Mouse (Mus musculus) hindbrain, embryonic 12.5 days (tissue): Measurements from ENCODE around the gene Cdc20b. TPM values are rescaled to one million over a fixed set of nuclear protein-coding genes. Genes with fewer than 3 reads are reported as not detected.

ENCODE experiments used
- ATAC-seq: fragments of 200-750 bp; cut with Nextera tagmentation; 2 replicates; pipeline ENCODE4 v1.8.0; 2017; ENCODE audit warnings: moderate TSS enrichment; ENCODE audit not compliant: low FRiP score
- H3K27ac ChIP-seq: fragments of 300-500 bp; sonication (generic); 2 replicates; pipeline ENCODE4 v1.5.1; 2016; ENCODE audit warnings: mild to moderate bottlenecking
- H3K27me3 ChIP-seq: fragments of 300-500 bp; sonication (generic); 2 replicates; pipeline ENCODE4 v1.6.1; 2016; ENCODE audit warnings: mild to moderate bottlenecking
- H3K36me3 ChIP-seq: fragments of 300-500 bp; sonication (generic); 2 replicates; pipeline ENCODE4 v1.6.1; 2016; ENCODE audit warnings: mild to moderate bottlenecking
- H3K4me1 ChIP-seq: fragments of 300-500 bp; sonication (generic); 2 replicates; pipeline ENCODE4 v1.6.1; 2016
- H3K4me2 ChIP-seq: fragments of 300-500 bp; sonication (generic); replicated peaks from 2 replicates; pipeline ENCODE4 v1.6.1; 2016; ENCODE audit warnings: mild to moderate bottlenecking
- H3K4me3 ChIP-seq: fragments of 300-500 bp; sonication (generic); 2 replicates; pipeline ENCODE4 v1.5.1; 2016; ENCODE audit warnings: mild to moderate bottlenecking
- H3K9ac ChIP-seq: fragments of 300-500 bp; sonication (generic); 2 replicates; pipeline ENCODE4 v1.6.1; 2016; ENCODE audit warnings: mild to moderate bottlenecking, moderate library complexity
- H3K9me3 ChIP-seq: fragments of 300-500 bp; sonication (generic); replicated peaks from 2 replicates; pipeline ENCODE4 v1.6.1; 2016; ENCODE audit warnings: mild to moderate bottlenecking
- WGBS: fragments of 180-500 bp; shearing (Covaris S2); methylation state at CpG from one replicate; pipeline ENCODE4 v1.1.7; 2016; 5-methylcytosine and 5-hydroxymethylcytosine counted together
- polyA plus RNA-seq: library from polyadenylated mRNA; unstranded; fragments of >200 nt; fragmentation: Nextera tagmentation; extraction: Ambion mirVana; gene quantifications from 2 replicates; pipeline ENCODE4 v1.2.1, GENCODE M21; 2016

Gene Cdc20b
- polyA plus RNA-seq, result 0.68 and 2.1 TPM in 2 replicates

GRCm38 (mm10) chr13:113034950-113035421 lies at the start of gene Cdc20b:
Gene Cdc20b (plus strand): TSS chr13:113035111.
- ATAC-seq, result 0 out of 2 replicates have a peak, but pooled peaks have one; percentile 17
- peak within 1 kb of the TSS; percentile 98 for H3K4me2 ChIP-seq
- no peaks in the 10 kb centered on the region for H3K36me3 ChIP-seq
- no peaks in the 10 kb centered on the region for H3K9me3 ChIP-seq
- peaks cover 42% of the 10 kb centered on the region for H3K27me3 ChIP-seq
- peaks cover 19% of the 10 kb centered on the region for H3K4me1 ChIP-seq
- 0% methylated on average over 46 of the region's 46 CpGs for WGBS
- H3K9ac ChIP-seq, result peak within 1 kb of the TSS; percentile 59
- H3K4me3 ChIP-seq, result peak within 1 kb of the TSS; percentile 51
- H3K27ac ChIP-seq, result no peak within 1 kb of the TSS

GRCm38 (mm10) chr13:112985605-112986450 lies 49.1 kb upstream of the Cdc20b start:
- 3% methylated on average over 18 of the region's 18 CpGs for WGBS

GRCm38 (mm10) chr13:112986451-112986950 lies 48.4 kb upstream of the Cdc20b start:
- peak overlapping the region; percentile 84 for H3K4me2 ChIP-seq
- under 1% methylated on average over 17 of the region's 17 CpGs for WGBS
- peak overlapping the region; percentile 41; the same call in 1 of the 2 replicates for H3K4me3 ChIP-seq
- no peaks in the 10 kb centered on the region for H3K36me3 ChIP-seq
- H3K4me1 ChIP-seq, result peaks cover 38% of the 10 kb centered on the region
- ATAC-seq, result no peak
- no peaks in the 10 kb centered on the region for H3K9me3 ChIP-seq
- peaks cover 77% of the 10 kb centered on the region for H3K27me3 ChIP-seq
- H3K9ac ChIP-seq, result no peak overlapping the region
- no peak overlapping the region for H3K27ac ChIP-seq

More at GRCm38 (mm10) chr13:112985605-112986450, 49.1 kb upstream of the Cdc20b start:
- ATAC-seq, result peak; percentile 24; the same call in 1 of the 2 replicates
- Histone ChIP-seq H3K27ac (no peak overlapping the region), H3K9ac (no peak overlapping the region), H3K4me1 (peaks cover 38% of the 10 kb centered on the region), H3K9me3 (no peaks in the 10 kb centered on the region), H3K27me3 (peaks cover 72% of the 10 kb centered on the region), H3K36me3 (no peaks in the 10 kb centered on the region), H3K4me2 (peak overlapping the region; percentile 84), H3K4me3 (0 out of 2 replicates have a peak overlapping the region, but pooled peaks have one; percentile 41)

- Histone ChIP-seq H3K4me3 (peak within 1 kb of the TSS; percentile 41), H3K9ac (peak within 1 kb of the TSS; percentile 33), H3K27ac (no peak within 1 kb of the TSS), H3K36me3 (no peaks in the 10 kb centered on the region), H3K4me1 (peaks cover 38% of the 10 kb centered on the region), H3K9me3 (no peaks in the 10 kb centered on the region), H3K27me3 (peaks cover 81% of the 10 kb centered on the region), H3K4me2 (peak within 1 kb of the TSS; percentile 84)
- WGBS, result 1% methylated on average over 44 of the region's 47 CpGs
- ATAC-seq, result peak; percentile 94
Measured at GRCm38 (mm10) chr13:112987532-112987943, 47.4 kb upstream of the Cdc20b start, which contains the start of gene Ccno. Gene Ccno (plus strand): TSS chr13:112987802.

- H3K4me2 ChIP-seq, result peak overlapping the region; percentile 84
- H3K9ac ChIP-seq, result peak overlapping the region; percentile 33
- H3K27me3 ChIP-seq, result peaks cover 84% of the 10 kb centered on the region
- H3K9me3 ChIP-seq, result no peaks in the 10 kb centered on the region
- H3K27ac ChIP-seq, result no peak overlapping the region
- peak overlapping the region; percentile 41 for H3K4me3 ChIP-seq
- no peaks in the 10 kb centered on the region for H3K36me3 ChIP-seq
- whole genome bisulfite sequencing, result under 1% methylated on average over 39 of the region's 39 CpGs
- H3K4me1 ChIP-seq, result peaks cover 38% of the 10 kb centered on the region
- peak; percentile 64 for ATAC-seq
Measured at GRCm38 (mm10) chr13:112987991-112988390, 46.9 kb upstream of the Cdc20b start.

GRCm38 (mm10) chr13:112988866-112989265 lies 46.0 kb upstream of the Cdc20b start:
- ATAC-seq, result no peak
- under 1% methylated on average over 19 of the region's 19 CpGs for WGBS
- peak overlapping the region; percentile 84 for H3K4me2 ChIP-seq
- H3K9me3 ChIP-seq, result no peaks in the 10 kb centered on the region
- no peak overlapping the region for H3K27ac ChIP-seq
- peaks cover 88% of the 10 kb centered on the region for H3K27me3 ChIP-seq
- no peak overlapping the region for H3K9ac ChIP-seq
- H3K4me3 ChIP-seq, result peak overlapping the region; percentile 41
- no peaks in the 10 kb centered on the region for H3K36me3 ChIP-seq
- peaks cover 46% of the 10 kb centered on the region for H3K4me1 ChIP-seq

- under 1% methylated on average over 23 of the region's 23 CpGs for WGBS
- no peaks in the 10 kb centered on the region for H3K36me3 ChIP-seq
- ATAC-seq, result no peak
- peak overlapping the region; percentile 26 for H3K4me2 ChIP-seq
- H3K27me3 ChIP-seq, result peaks cover 89% of the 10 kb centered on the region
- no peaks in the 10 kb centered on the region for H3K9me3 ChIP-seq
- no peak overlapping the region for H3K27ac ChIP-seq
- no peak overlapping the region for H3K4me3 ChIP-seq
- H3K4me1 ChIP-seq, result peaks cover 52% of the 10 kb centered on the region
- no peak overlapping the region for H3K9ac ChIP-seq
Measured at GRCm38 (mm10) chr13:112989541-112989940, 45.4 kb upstream of the Cdc20b start.

- no peak overlapping the region for H3K4me2 ChIP-seq
- H3K4me3 ChIP-seq, result no peak overlapping the region
- ATAC-seq, result no peak
- H3K9ac ChIP-seq, result no peak overlapping the region
- no peak overlapping the region for H3K27ac ChIP-seq
- 10% methylated on average over 4 of the region's 4 CpGs for whole genome bisulfite sequencing
- H3K9me3 ChIP-seq, result no peaks in the 10 kb centered on the region
- H3K4me1 ChIP-seq, result peaks cover 52% of the 10 kb centered on the region
- no peaks in the 10 kb centered on the region for H3K36me3 ChIP-seq
- peaks cover 95% of the 10 kb centered on the region for H3K27me3 ChIP-seq
Measured at GRCm38 (mm10) chr13:112990346-112990745, 44.6 kb upstream of the Cdc20b start.

GRCm38 (mm10) chr13:112993531-112994152 lies 41.3 kb upstream of the Cdc20b start, which contains the start of gene Mcidas:
Gene Mcidas (plus strand): TSS chr13:112993845.
- Histone ChIP-seq H3K4me1 (peaks cover 31% of the 10 kb centered on the region), H3K27me3 (peaks cover 95% of the 10 kb centered on the region), H3K4me3 (peak within 1 kb of the TSS; percentile 40), H3K4me2 (peak within 1 kb of the TSS; percentile 79), H3K9me3 (no peaks in the 10 kb centered on the region), H3K36me3 (no peaks in the 10 kb centered on the region), H3K27ac (no peak within 1 kb of the TSS), H3K9ac (peak within 1 kb of the TSS; percentile 51)
- peak; percentile 34 for ATAC-seq
- 0% methylated on average over 63 of the region's 63 CpGs for WGBS

- H3K4me3 ChIP-seq, result peak overlapping the region; percentile 40
- H3K9ac ChIP-seq, result peak overlapping the region; percentile 51; the same call in 1 of the 2 replicates
- no peak overlapping the region for H3K27ac ChIP-seq
- peaks cover 95% of the 10 kb centered on the region for H3K27me3 ChIP-seq
- peaks cover 31% of the 10 kb centered on the region for H3K4me1 ChIP-seq
- ATAC-seq, result peak; percentile 57
- H3K9me3 ChIP-seq, result no peaks in the 10 kb centered on the region
- H3K36me3 ChIP-seq, result no peaks in the 10 kb centered on the region
- peak overlapping the region; percentile 79 for H3K4me2 ChIP-seq
- WGBS, result under 1% methylated on average over 25 of the region's 25 CpGs
Measured at GRCm38 (mm10) chr13:112994191-112994590, 40.7 kb upstream of the Cdc20b start.

- no peak for ATAC-seq
- Histone ChIP-seq H3K27ac (no peak overlapping the region), H3K9ac (no peak overlapping the region), H3K27me3 (peaks cover 91% of the 10 kb centered on the region), H3K36me3 (no peaks in the 10 kb centered on the region), H3K4me2 (no peak overlapping the region), H3K4me1 (peaks cover 27% of the 10 kb centered on the region), H3K9me3 (no peaks in the 10 kb centered on the region), H3K4me3 (no peak overlapping the region)
- 64% methylated on average over 4 of the region's 4 CpGs for WGBS
Measured at GRCm38 (mm10) chr13:112996407-112996806, 38.5 kb upstream of the Cdc20b start.

- WGBS, result 67% methylated on average over 6 of the region's 6 CpGs
Measured at GRCm38 (mm10) chr13:112997369-112997768, 37.5 kb upstream of the Cdc20b start.

More at GRCm38 (mm10) chr13:112997369-112997768, 37.5 kb upstream of the Cdc20b start:
- ATAC-seq, result no peak
- no peaks in the 10 kb centered on the region for H3K36me3 ChIP-seq
- no peak overlapping the region for H3K9ac ChIP-seq
- H3K4me3 ChIP-seq, result no peak overlapping the region
- no peak overlapping the region for H3K4me2 ChIP-seq
- no peaks in the 10 kb centered on the region for H3K9me3 ChIP-seq
- peaks cover 91% of the 10 kb centered on the region for H3K27me3 ChIP-seq
- H3K4me1 ChIP-seq, result peaks cover 27% of the 10 kb centered on the region
- no peak overlapping the region for H3K27ac ChIP-seq
